28 mouse cellular contexts compared by ENCODE assay signal in genomic region chr12:10430999-10431398, GRCm38 (mm10).
"Had no signal": no experiment of that assay in that cellular context is flagged by ENCODE, and none has a peak within 500 bp of the region (broad histone marks: within the 10 kb centered on the region; RNA-seq: fewer than 3 reads in every experiment).

No protein-coding gene starts in this region.

- DNase-seq: cerebellum, adult 2 months; cerebellum, adult 8-10 months; cerebellum, adult 9-10 months; cerebellum, adult 9-11 months; cerebellum, postnatal 10 days; cerebellum, postnatal 14 days; cerebellum, postnatal 25 days; cerebellum, postnatal 36 days; embryo, embryonic 11 days; forebrain, postnatal 0 days; gastrocnemius, adult 2 months; gastrocnemius, postnatal 10 days; gastrocnemius, postnatal 14 days; gastrocnemius, postnatal 25 days; gastrocnemius, postnatal 36 days; heart, adult 11 months; heart, adult 18-20 months; heart, adult 2 months had no signal

- H3K4me3 ChIP-seq: embryonic facial prominence, embryonic 12.5 days; embryonic facial prominence, embryonic 13.5 days; embryonic facial prominence, embryonic 15.5 days; erythroblast, embryonic 14.5 days; forebrain, embryonic 10.5 days; forebrain, embryonic 12.5 days; forebrain, embryonic 13.5 days; forebrain, embryonic 15.5 days; gastrocnemius, adult 2 months; heart, adult 2 months had no signal

- H3K4me1 ChIP-seq: embryonic facial prominence, embryonic 12.5 days; embryonic facial prominence, embryonic 13.5 days; embryonic facial prominence, embryonic 15.5 days; forebrain, embryonic 12.5 days; forebrain, embryonic 13.5 days; forebrain, embryonic 15.5 days had no signal

- ATAC-seq: forebrain, embryonic 13.5 days; forebrain, embryonic 14.5 days; forebrain, embryonic 15.5 days; forebrain, embryonic 16.5 days; forebrain, postnatal 0 days had no signal

- H3K27ac ChIP-seq: embryonic facial prominence, embryonic 12.5 days; embryonic facial prominence, embryonic 13.5 days; forebrain, embryonic 10.5 days; forebrain, embryonic 12.5 days; forebrain, embryonic 13.5 days; forebrain, embryonic 15.5 days; gastrocnemius, adult 2 months; heart, adult 2 months had no signal

- H3K36me3 ChIP-seq: embryonic facial prominence, embryonic 12.5 days; embryonic facial prominence, embryonic 13.5 days; embryonic facial prominence, embryonic 15.5 days; forebrain, embryonic 10.5 days; forebrain, embryonic 12.5 days; forebrain, embryonic 15.5 days had no signal

- H3K9ac ChIP-seq: embryonic facial prominence, embryonic 12.5 days; embryonic facial prominence, embryonic 13.5 days; embryonic facial prominence, embryonic 15.5 days; forebrain, embryonic 12.5 days; forebrain, embryonic 13.5 days; forebrain, embryonic 15.5 days; forebrain, postnatal 0 days had no signal

- H3K9me3 ChIP-seq: embryonic facial prominence, embryonic 12.5 days; embryonic facial prominence, embryonic 13.5 days; embryonic facial prominence, embryonic 15.5 days; forebrain, embryonic 10.5 days; forebrain, embryonic 12.5 days; forebrain, embryonic 13.5 days; forebrain, embryonic 15.5 days had no signal

- H3K27me3 ChIP-seq: embryonic facial prominence, embryonic 15.5 days; forebrain, embryonic 12.5 days; forebrain, embryonic 13.5 days; forebrain, embryonic 15.5 days had no signal

- H3K4me2 ChIP-seq: embryonic facial prominence, embryonic 12.5 days; embryonic facial prominence, embryonic 13.5 days; embryonic facial prominence, embryonic 15.5 days; forebrain, embryonic 12.5 days; forebrain, embryonic 13.5 days; forebrain, embryonic 15.5 days had no signal
